ENCODE assay signal across 24 mouse cellular contexts in genomic region chr10:101917328-101917814, GRCm38 (mm10).
DNase-seq lines count a peak whose midpoint lies in the region; ATAC-seq lines count a peak whose summit lies in the region.
"Had no signal": no experiment of that assay in that cellular context is flagged by ENCODE, and none has a peak within 500 bp of the region (broad histone marks: within the 10 kb centered on the region; RNA-seq: fewer than 3 reads in every experiment).

No protein-coding gene starts in this region.

- no peaks in the 10 kb centered on the region for H3K9me3 ChIP-seq in embryonic facial prominence, embryonic 14.5 days (ENCODE audit: control insufficient read depth, low read length)
- H3K9me3 ChIP-seq in embryonic facial prominence, embryonic 10.5 days: no peaks in the 10 kb centered on the region
- H3K9me3 ChIP-seq in forebrain, embryonic 15.5 days: no peaks in the 10 kb centered on the region
- H3K9me3 ChIP-seq in forebrain, embryonic 16.5 days (ENCODE audit: control insufficient read depth, low read length): no peaks in the 10 kb centered on the region
- H3K9me3 ChIP-seq: embryonic facial prominence, embryonic 13.5 days; forebrain, embryonic 10.5 days had no signal

- H3K27ac ChIP-seq in embryonic facial prominence, embryonic 14.5 days (replicated peaks; ENCODE audit: low read depth, low read length): no peak overlapping the region
- no peak overlapping the region for H3K27ac ChIP-seq in embryonic facial prominence, embryonic 10.5 days (replicated peaks)
- H3K27ac ChIP-seq in forebrain, embryonic 15.5 days (replicated peaks): no peak overlapping the region
- no peak overlapping the region for H3K27ac ChIP-seq in forebrain, embryonic 16.5 days (ENCODE audit: low read length)
- H3K27ac ChIP-seq: embryonic facial prominence, embryonic 13.5 days; forebrain, embryonic 10.5 days; hindbrain, embryonic 14.5 days; hindbrain, postnatal 0 days had no signal

- H3K27me3 ChIP-seq in embryonic facial prominence, embryonic 14.5 days (replicated peaks; ENCODE audit: control insufficient read depth, insufficient read depth, low read length): no peaks in the 10 kb centered on the region
- no peaks in the 10 kb centered on the region for H3K27me3 ChIP-seq in embryonic facial prominence, embryonic 10.5 days (replicated peaks; ENCODE audit: low read depth, poor library complexity, severe bottlenecking)
- no peaks in the 10 kb centered on the region for H3K27me3 ChIP-seq in forebrain, embryonic 15.5 days
- H3K27me3 ChIP-seq in forebrain, embryonic 16.5 days (replicated peaks; ENCODE audit: control insufficient read depth, insufficient read depth, low read length): no peaks in the 10 kb centered on the region
- H3K27me3 ChIP-seq: embryonic facial prominence, embryonic 13.5 days; Patski had no signal

- peak; percentile 30 for DNase-seq in embryonic facial prominence, embryonic 14.5 days (ENCODE audit: low spot score)
- DNase-seq in embryonic facial prominence, embryonic 10.5 days (ENCODE audit: low spot score): no peak
- DNase-seq in retina, postnatal 1 day: peak; percentile 7
- no peak for DNase-seq in retina, embryonic 14.5 days (ENCODE audit: low spot score)
- DNase-seq: adrenal gland, postnatal 10 days; adrenal gland, postnatal 36 days; cerebellum, adult 11 months; cerebellum, adult 2 months; cerebellum, adult 9-11 months; cerebellum, postnatal 25 days; gastrocnemius, postnatal 10 days; gastrocnemius, postnatal 36 days; heart, adult 11 months; kidney, adult 18-20 months had no signal

- no peak; the same call in 1 of the 2 replicates for ATAC-seq in embryonic facial prominence, embryonic 14.5 days (ENCODE audit: low read depth)
- peak; percentile 51; the same call in 1 of the 2 replicates for ATAC-seq in forebrain, embryonic 15.5 days (replicated peaks)
- ATAC-seq in forebrain, embryonic 16.5 days: no peak
- ATAC-seq: hindbrain, postnatal 0 days; inflammation-experienced regulatory T-cells, adult 6 months; intestine, embryonic 16.5 days; Patski had no signal

- no peak overlapping the region for H3K4me2 ChIP-seq in embryonic facial prominence, embryonic 14.5 days (ENCODE audit: low read depth, low read length)
- H3K4me2 ChIP-seq in forebrain, embryonic 15.5 days (replicated peaks): no peak overlapping the region
- no peak overlapping the region for H3K4me2 ChIP-seq in forebrain, embryonic 16.5 days (ENCODE audit: low read length)
- H3K4me2 ChIP-seq: embryonic facial prominence, embryonic 13.5 days; heart, embryonic 11.5 days; hindbrain, embryonic 14.5 days had no signal

- no peaks in the 10 kb centered on the region for H3K36me3 ChIP-seq in embryonic facial prominence, embryonic 14.5 days (ENCODE audit: control insufficient read depth, insufficient read depth, low read length)
- H3K36me3 ChIP-seq in embryonic facial prominence, embryonic 10.5 days (replicated peaks): no peaks in the 10 kb centered on the region
- H3K36me3 ChIP-seq in forebrain, embryonic 15.5 days: no peaks in the 10 kb centered on the region
- H3K36me3 ChIP-seq in forebrain, embryonic 16.5 days (ENCODE audit: control insufficient read depth, insufficient read depth): no peaks in the 10 kb centered on the region
- H3K36me3 ChIP-seq: embryonic facial prominence, embryonic 13.5 days; forebrain, embryonic 10.5 days had no signal

- H3K9ac ChIP-seq in embryonic facial prominence, embryonic 14.5 days (ENCODE audit: low read depth, low read length): no peak overlapping the region
- H3K9ac ChIP-seq in forebrain, embryonic 15.5 days (replicated peaks): no peak overlapping the region
- no peak overlapping the region for H3K9ac ChIP-seq in forebrain, embryonic 16.5 days (replicated peaks; ENCODE audit: low read depth, low read length)
- H3K9ac ChIP-seq: embryonic facial prominence, embryonic 13.5 days; hindbrain, embryonic 14.5 days had no signal

- no peak overlapping the region for H3K4me3 ChIP-seq in embryonic facial prominence, embryonic 14.5 days (ENCODE audit: low read depth, low read length)
- no peak overlapping the region for H3K4me3 ChIP-seq in embryonic facial prominence, embryonic 10.5 days
- H3K4me3 ChIP-seq in forebrain, embryonic 15.5 days: no peak overlapping the region
- H3K4me3 ChIP-seq in forebrain, embryonic 16.5 days (replicated peaks; ENCODE audit: low read length): no peak overlapping the region
- H3K4me3 ChIP-seq: embryonic facial prominence, embryonic 13.5 days; forebrain, embryonic 10.5 days had no signal

- H3K4me1 ChIP-seq in embryonic facial prominence, embryonic 14.5 days (ENCODE audit: control insufficient read depth, insufficient read depth, low read length): no peaks in the 10 kb centered on the region
- no peaks in the 10 kb centered on the region for H3K4me1 ChIP-seq in embryonic facial prominence, embryonic 10.5 days
- 0 out of 2 replicates have a peak, but pooled peaks cover 2% of the 10 kb centered on the region for H3K4me1 ChIP-seq in forebrain, embryonic 15.5 days
- H3K4me1 ChIP-seq in forebrain, embryonic 16.5 days (replicated peaks; ENCODE audit: control insufficient read depth, insufficient read depth, low read length): no peaks in the 10 kb centered on the region
- H3K4me1 ChIP-seq: embryonic facial prominence, embryonic 13.5 days had no signal

Comparison
In these comparisons a context has a peak if more than half of its experiments do, and no peak if none do; other contexts are left out.
1. DNase-seq: peak in embryonic facial prominence, embryonic 14.5 days (single experiment) and retina, postnatal 1 day (single experiment); none in embryonic facial prominence, embryonic 10.5 days (single experiment) and retina, embryonic 14.5 days (single experiment).